Mouse (Mus musculus) E14TG2a.4 (cell line): ENCODE measurements around the gene Rgs12.

Experiments
- H3K27me3 ChIP-seq: 2 replicates; pipeline ENCODE4 v1.6.1; 2014; ENCODE audit warnings: low read length, control low read depth; ENCODE audit not compliant: insufficient read depth
- H3K36me3 ChIP-seq: 2 replicates; pipeline ENCODE4 v1.6.1; 2014; ENCODE audit warnings: low read length, control low read depth; ENCODE audit not compliant: insufficient read depth
- H3K4me1 ChIP-seq: replicated peaks from 2 replicates; pipeline ENCODE4 v1.6.1; 2014; ENCODE audit warnings: low read depth, low read length, control low read depth
- H3K4me3 ChIP-seq: replicated peaks from 2 replicates; pipeline ENCODE4 v1.5.1; 2014; ENCODE audit warnings: mild to moderate bottlenecking, low read length
- H3K9me3 ChIP-seq: 2 replicates; pipeline ENCODE4 v1.6.1; 2014; ENCODE audit warnings: low read length, control low read depth
- CTCF ChIP-seq: conservative IDR thresholded peaks from 2 replicates; pipeline ENCODE4 v1.5.1; 2014; ENCODE audit warnings: low read length
- NANOG ChIP-seq: IDR thresholded peaks from 2 replicates; pipeline ENCODE4 v1.6.1; 2014; ENCODE audit warnings: borderline replicate concordance, low read length, mixed read lengths
- POU5F1 ChIP-seq: IDR thresholded peaks from 2 replicates; pipeline ENCODE4 v1.6.1; 2014; ENCODE audit warnings: low read length, borderline replicate concordance

Rgs12 gene

DNA sequence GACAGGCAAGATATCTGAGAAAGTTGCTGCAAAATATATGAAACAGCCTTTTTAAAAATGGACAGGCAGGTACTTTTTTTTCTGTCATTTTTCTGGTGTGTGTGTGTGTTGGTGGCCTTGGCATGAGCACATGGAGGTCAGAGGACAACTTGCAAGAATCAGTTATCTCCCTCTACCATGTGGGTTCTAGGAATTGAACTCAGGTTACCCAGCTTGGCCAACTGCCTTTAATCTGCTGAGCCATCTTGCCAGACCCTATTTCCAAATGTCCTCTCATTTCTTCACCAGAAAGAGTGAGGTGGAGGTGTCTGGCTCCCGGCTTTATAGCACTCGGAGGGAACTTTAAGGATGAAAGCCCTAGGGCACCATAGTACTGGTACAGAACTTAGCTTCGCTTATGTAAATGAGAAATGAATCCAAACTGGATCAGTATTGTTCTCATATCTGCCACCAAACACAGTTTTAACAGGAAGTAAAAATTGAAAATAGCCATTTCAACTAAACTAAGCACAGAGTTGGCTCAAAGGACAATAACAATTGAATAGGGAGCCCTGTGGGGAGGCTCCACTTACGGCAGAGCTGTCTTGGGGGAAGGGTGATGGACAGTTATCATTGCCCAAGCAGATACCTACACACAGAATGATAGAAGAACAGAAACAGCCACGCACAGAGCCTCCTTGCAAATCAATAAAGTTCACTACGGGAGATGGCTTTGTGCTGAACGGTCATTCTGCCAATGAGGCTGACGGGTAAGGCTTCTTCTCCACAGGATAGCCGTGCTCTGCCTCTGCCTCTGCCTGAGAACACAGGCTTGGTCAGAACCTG lies 18.9 kb upstream of the Rgs12 start:
- H3K4me3 ChIP-seq, result no peak overlapping the region
- H3K9me3 ChIP-seq, result no peaks in the 10 kb centered on the region
- H3K36me3 ChIP-seq, result no peaks in the 10 kb centered on the region
- no peaks in the 10 kb centered on the region for H3K4me1 ChIP-seq
- peaks cover 5% of the 10 kb centered on the region; the same call in 1 of the 2 replicates for H3K27me3 ChIP-seq
- no peak for TF ChIP-seq CTCF
- TF ChIP-seq POU5F1, result no peak
- no peak for TF ChIP-seq NANOG

- Histone ChIP-seq H3K27me3 (peaks cover 5% of the 10 kb centered on the region; the same call in 1 of the 2 replicates), H3K9me3 (no peaks in the 10 kb centered on the region), H3K4me3 (no peak overlapping the region), H3K36me3 (no peaks in the 10 kb centered on the region), H3K4me1 (no peaks in the 10 kb centered on the region)
- TF ChIP-seq POU5F1 (no peak), CTCF (no peak), NANOG (no peak)
Measured at GRCm38 (mm10) chr5:34931091-34931490, 18.2 kb upstream of the Rgs12 start.

DNA sequence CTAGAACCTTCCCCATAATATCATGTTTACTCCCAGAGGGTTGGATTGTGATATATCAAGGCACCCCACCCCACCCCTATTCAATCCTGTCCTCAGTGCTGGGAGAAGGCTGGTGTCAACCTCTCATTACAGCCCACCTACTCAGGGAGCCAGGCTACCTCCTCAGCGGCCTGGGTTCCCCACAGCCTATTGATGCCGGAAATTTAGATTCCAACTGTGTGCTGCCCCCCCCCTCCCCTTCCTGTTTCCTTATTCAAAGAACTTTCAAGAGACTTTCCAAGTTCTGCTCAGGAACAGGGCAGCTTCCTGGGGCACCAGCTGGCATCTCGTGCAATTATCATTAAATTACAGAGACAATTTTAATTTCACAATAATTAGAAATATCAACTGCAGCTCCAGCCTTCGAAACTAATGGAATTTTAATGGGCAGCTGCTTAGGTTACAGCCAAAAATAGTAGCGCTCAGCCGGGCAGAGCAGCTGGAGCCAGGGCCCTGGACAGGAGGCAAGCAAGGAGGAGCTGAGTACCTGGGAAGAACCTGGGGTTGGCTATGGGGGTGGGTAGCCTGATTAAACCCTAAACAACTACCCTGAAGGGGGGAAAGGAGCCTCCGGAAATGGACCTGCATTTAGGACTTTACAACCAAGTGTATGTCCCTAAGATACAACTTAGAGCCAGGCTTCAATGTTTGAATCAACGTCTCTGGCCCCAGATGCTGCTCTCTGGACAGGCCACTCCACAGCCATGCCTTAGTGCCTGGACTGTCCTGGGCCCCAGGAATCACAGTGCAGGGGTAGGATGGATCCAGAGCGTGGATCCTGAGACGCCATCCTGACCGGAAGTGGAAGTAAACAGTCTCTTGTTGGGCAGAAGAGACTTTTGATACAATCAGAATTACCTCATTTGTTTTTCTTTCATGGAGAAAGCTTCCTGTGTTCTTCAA lies 17.5 kb upstream of the Rgs12 start:
- Histone ChIP-seq H3K27me3 (peaks cover 5% of the 10 kb centered on the region; the same call in 1 of the 2 replicates), H3K4me1 (no peaks in the 10 kb centered on the region), H3K36me3 (no peaks in the 10 kb centered on the region), H3K4me3 (no peak overlapping the region), H3K9me3 (no peaks in the 10 kb centered on the region)
- TF ChIP-seq POU5F1, result no peak
- no peak for TF ChIP-seq NANOG
- no peak for TF ChIP-seq CTCF

GRCm38 (mm10) chr5:34932458-34932806 lies 16.8 kb upstream of the Rgs12 start:
- H3K4me1 ChIP-seq, result no peaks in the 10 kb centered on the region
- H3K4me3 ChIP-seq, result no peak overlapping the region
- TF ChIP-seq CTCF (no peak), NANOG (no peak), POU5F1 (no peak)
- peaks cover 5% of the 10 kb centered on the region; the same call in 1 of the 2 replicates for H3K27me3 ChIP-seq
- H3K36me3 ChIP-seq, result no peaks in the 10 kb centered on the region
- H3K9me3 ChIP-seq, result no peaks in the 10 kb centered on the region

- H3K27me3 ChIP-seq, result peaks cover 5% of the 10 kb centered on the region; the same call in 1 of the 2 replicates
Measured at GRCm38 (mm10) chr5:34933461-34933860, 15.8 kb upstream of the Rgs12 start.

DNA sequence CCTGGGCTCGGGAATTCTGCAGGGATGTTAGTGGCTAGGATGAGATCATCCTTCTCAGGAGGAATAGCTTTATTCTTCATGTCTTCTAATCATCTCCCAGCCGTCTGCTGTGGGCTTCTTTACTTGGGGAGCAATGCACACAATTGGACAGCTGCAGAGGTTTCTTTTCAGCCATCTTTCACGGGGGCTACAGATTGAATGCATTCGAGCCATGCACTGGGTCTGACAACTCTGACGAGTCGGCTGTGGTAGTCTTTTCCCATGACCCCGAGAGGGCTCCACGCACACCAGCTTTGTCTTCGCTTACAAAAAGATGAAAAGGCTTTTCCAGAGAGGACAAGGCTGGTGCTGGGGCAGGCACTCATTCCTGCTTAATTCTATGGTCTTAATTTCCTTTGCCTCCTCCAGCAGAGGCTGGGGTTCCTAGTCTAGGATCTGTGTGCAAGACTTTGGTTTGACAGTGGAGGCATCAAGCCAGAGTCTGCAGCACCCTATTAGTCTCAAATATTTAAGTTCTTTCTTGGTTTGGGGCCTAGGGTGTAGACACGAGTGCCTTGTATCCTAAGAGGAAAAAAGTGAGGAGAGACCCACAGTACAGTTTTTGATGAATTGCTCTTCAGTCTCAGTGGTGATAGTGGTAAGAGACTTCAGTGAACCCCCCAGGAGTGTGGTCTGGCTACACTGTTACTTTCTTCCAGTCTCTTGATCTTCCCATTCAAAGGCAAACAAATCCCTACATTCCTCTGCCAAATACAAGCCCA lies 7.4 kb upstream of the Rgs12 start:
- H3K27me3 ChIP-seq, result peaks cover 3% of the 10 kb centered on the region; the same call in 1 of the 2 replicates
- H3K4me3 ChIP-seq, result no peak overlapping the region
- H3K36me3 ChIP-seq, result no peaks in the 10 kb centered on the region
- TF ChIP-seq CTCF (no peak), POU5F1 (no peak), NANOG (no peak)
- H3K9me3 ChIP-seq, result no peaks in the 10 kb centered on the region
- no peaks in the 10 kb centered on the region for H3K4me1 ChIP-seq

More at GRCm38 (mm10) chr5:34933461-34933860, 15.8 kb upstream of the Rgs12 start:
- peak; percentile 86 for TF ChIP-seq CTCF
- no peak for TF ChIP-seq POU5F1
- no peak for TF ChIP-seq NANOG
- H3K9me3 ChIP-seq, result no peaks in the 10 kb centered on the region
- no peak overlapping the region for H3K4me3 ChIP-seq
- H3K4me1 ChIP-seq, result no peaks in the 10 kb centered on the region
- H3K36me3 ChIP-seq, result no peaks in the 10 kb centered on the region

DNA sequence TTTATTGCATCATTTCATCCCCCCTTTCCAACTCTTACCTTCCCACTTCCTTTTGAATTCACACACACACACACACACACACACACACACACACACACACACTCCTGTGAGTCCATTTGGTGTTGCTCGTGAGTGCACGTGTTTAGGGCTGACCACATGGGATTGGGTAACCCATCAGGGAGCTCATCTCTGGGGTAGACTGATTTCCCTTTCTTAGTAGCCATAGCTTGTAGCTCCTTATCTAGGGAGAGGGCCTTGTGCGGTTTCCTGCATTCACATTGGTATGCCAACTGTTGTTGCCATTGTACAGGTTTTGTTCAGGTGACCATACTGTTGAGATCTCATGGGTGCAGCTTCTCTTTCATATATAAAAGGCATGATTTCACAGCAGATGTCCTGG lies 5.8 kb upstream of the Rgs12 start:
- H3K9me3 ChIP-seq, result no peaks in the 10 kb centered on the region
- TF ChIP-seq NANOG (no peak), CTCF (no peak), POU5F1 (no peak)
- H3K4me3 ChIP-seq, result no peak overlapping the region
- H3K36me3 ChIP-seq, result no peaks in the 10 kb centered on the region
- H3K4me1 ChIP-seq, result peaks cover 2% of the 10 kb centered on the region
- peaks cover 12% of the 10 kb centered on the region; the same call in 1 of the 2 replicates for H3K27me3 ChIP-seq
